Mouse (Mus musculus) kidney, embryonic 16.5 days (tissue): ENCODE measurements around the gene Tenm3. TPM values are rescaled to one million over a fixed set of nuclear protein-coding genes. Genes with fewer than 3 reads are reported as not detected.

ENCODE experiments used
- ATAC-seq: fragments of 200-750 bp; cut with Nextera tagmentation; 2 replicates; pipeline ENCODE4 v1.8.0; 2017; ENCODE audit warnings: moderate TSS enrichment; ENCODE audit not compliant: low FRiP score, low TSS enrichment
- H3K27ac ChIP-seq: fragments of 300-500 bp; sonication (generic); 2 replicates; pipeline ENCODE4 v1.5.1; 2014; ENCODE audit warnings: low read length
- H3K27me3 ChIP-seq: fragments of 300-500 bp; sonication (generic); 2 replicates; pipeline ENCODE4 v1.6.1; 2014; ENCODE audit warnings: low read length, control low read depth, mixed read lengths; ENCODE audit not compliant: insufficient read depth
- H3K36me3 ChIP-seq: fragments of 300-500 bp; sonication (generic); 2 replicates; pipeline ENCODE4 v1.6.1; 2014; ENCODE audit warnings: low read length, control low read depth, mixed read lengths; ENCODE audit not compliant: insufficient read depth
- H3K4me1 ChIP-seq: fragments of 300-500 bp; sonication (generic); 2 replicates; pipeline ENCODE4 v1.6.1; 2014; ENCODE audit warnings: low read length, control low read depth, mixed read lengths; ENCODE audit not compliant: insufficient read depth
- H3K4me2 ChIP-seq: fragments of 300-500 bp; sonication (generic); replicated peaks from 2 replicates; pipeline ENCODE4 v1.6.1; 2014; ENCODE audit warnings: low read depth, low read length
- H3K4me3 ChIP-seq: fragments of 300-500 bp; sonication (generic); 2 replicates; pipeline ENCODE4 v1.5.1; 2014; ENCODE audit warnings: mild to moderate bottlenecking, low read length
- H3K9ac ChIP-seq: fragments of 300-500 bp; sonication (generic); replicated peaks from 2 replicates; pipeline ENCODE4 v1.6.1; 2014; ENCODE audit warnings: low read length
- H3K9me3 ChIP-seq: fragments of 300-500 bp; sonication (generic); 2 replicates; pipeline ENCODE4 v1.6.1; 2016; ENCODE audit warnings: low read length, control low read depth
- WGBS: fragments of 180-500 bp; shearing (Covaris S2); extraction: QIAGEN DNeasy Blood & Tissue Kit; methylation state at CpG from one replicate; pipeline ENCODE4 v1.1.7; 2014; 5-methylcytosine and 5-hydroxymethylcytosine counted together
- polyA plus RNA-seq: library from polyadenylated mRNA; unstranded; fragments of >200 nt; fragmentation: Nextera tagmentation; extraction: Ambion mirVana; gene quantifications from 2 replicates; pipeline ENCODE4 v1.2.1, GENCODE M21; 2015

The Tenm3 gene
- polyA plus RNA-seq, 1 experiment from 2014 or later = 20.3 TPM

DNA sequence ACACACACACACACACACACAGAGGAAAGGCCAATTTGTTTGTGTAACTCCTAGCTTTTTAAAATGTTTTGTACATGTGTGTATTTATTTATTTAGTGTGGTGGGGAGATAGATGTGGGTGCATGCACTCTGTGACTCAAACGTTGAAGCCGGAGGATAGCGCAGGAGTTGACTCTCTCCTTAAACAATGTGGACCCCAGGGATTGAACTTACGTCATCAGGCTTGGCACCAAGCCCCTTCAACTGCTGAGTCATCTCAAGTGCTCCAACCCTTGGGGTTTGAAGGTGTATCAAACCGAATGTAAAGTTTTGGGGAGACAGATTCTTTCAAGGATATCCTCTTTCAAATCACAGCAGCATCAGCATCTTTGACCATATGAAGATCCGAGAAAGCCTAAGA, 63.1 kb downstream of the Tenm3 start:
- Histone ChIP-seq H3K4me1 (peaks cover 6% of the 10 kb centered on the region; the same call in 1 of the 2 replicates), H3K4me2 (no peak overlapping the region), H3K36me3 (no peaks in the 10 kb centered on the region), H3K27ac (no peak overlapping the region), H3K27me3 (no peaks in the 10 kb centered on the region), H3K9me3 (no peaks in the 10 kb centered on the region), H3K4me3 (no peak overlapping the region), H3K9ac (no peak overlapping the region)
- 77% methylated on average over 6 of the region's 6 CpGs for WGBS
- no peak for ATAC-seq

DNA sequence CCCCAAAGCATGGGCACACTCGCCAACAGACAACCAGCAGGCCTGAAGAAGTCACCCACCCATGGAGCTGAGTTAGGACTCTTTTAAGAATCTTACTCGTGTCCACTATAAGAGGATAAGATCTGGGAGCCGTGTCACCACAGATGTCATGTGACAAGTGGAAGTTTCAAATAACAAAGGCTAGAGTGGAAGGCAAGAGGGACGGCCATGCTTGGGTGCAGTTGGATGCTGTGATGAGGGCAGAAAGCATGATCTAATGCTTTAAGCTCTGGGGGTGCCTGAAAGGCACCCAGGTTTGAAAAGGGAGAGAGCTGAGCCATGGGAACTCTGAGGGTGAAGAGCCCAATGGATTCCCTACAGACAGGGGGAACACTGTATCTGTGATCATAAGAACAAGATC, 64.6 kb downstream of the Tenm3 start:
- 0 out of 2 replicates have a peak, but pooled peaks have one; percentile 52 for ATAC-seq
- Histone ChIP-seq H3K4me2 (no peak overlapping the region), H3K36me3 (no peaks in the 10 kb centered on the region), H3K4me3 (no peak overlapping the region), H3K27me3 (no peaks in the 10 kb centered on the region), H3K27ac (no peak overlapping the region), H3K4me1 (peaks cover 13% of the 10 kb centered on the region; the same call in 1 of the 2 replicates), H3K9ac (no peak overlapping the region), H3K9me3 (no peaks in the 10 kb centered on the region)
- WGBS = 34% methylated on average over 4 of the region's 4 CpGs

- H3K4me3 ChIP-seq = no peak overlapping the region
- no peak overlapping the region for H3K9ac ChIP-seq
- H3K4me1 ChIP-seq = peaks cover 15% of the 10 kb centered on the region; the same call in 1 of the 2 replicates
- WGBS = 60% methylated on average over 9 of the region's 9 CpGs
- peak overlapping the region; percentile 6; the same call in 1 of the 2 replicates for H3K4me2 ChIP-seq
- H3K9me3 ChIP-seq = no peaks in the 10 kb centered on the region
- H3K36me3 ChIP-seq = no peaks in the 10 kb centered on the region
- no peak overlapping the region for H3K27ac ChIP-seq
- no peaks in the 10 kb centered on the region for H3K27me3 ChIP-seq
- no peak for ATAC-seq
These were observed 67.7 kb downstream of the Tenm3 start for GRCm38 (mm10) chr8:48776081-48776480.

DNA sequence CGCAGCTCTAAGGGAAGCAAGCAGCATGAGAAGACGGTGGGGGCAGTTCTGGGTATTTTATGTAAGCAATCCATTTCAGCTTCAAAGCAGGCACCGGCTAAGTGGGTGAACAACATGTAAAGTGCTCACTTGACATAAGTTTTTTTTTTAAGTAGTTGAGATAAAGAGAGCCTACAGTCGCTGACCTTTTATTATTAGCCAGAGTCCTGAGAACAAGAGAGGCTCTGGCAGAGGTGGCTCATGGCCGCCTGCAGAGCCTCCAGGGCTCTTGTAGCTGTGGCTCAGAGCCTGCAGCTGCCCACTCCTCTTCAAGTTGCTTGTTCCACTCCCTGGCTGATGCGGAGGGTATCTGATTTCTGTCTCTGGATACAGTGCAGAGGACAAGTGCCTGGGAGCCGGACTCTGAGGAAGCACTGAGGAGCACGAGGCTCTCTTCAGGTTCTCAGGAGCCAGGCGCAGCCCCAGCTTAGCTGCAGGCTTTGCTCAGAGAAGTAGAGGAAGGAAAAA, 68.2 kb downstream of the Tenm3 start:
- Histone ChIP-seq H3K4me2 (peak overlapping the region; percentile 6), H3K9ac (no peak overlapping the region), H3K4me3 (no peak overlapping the region), H3K27ac (no peak overlapping the region), H3K4me1 (peaks cover 15% of the 10 kb centered on the region; the same call in 1 of the 2 replicates), H3K9me3 (no peaks in the 10 kb centered on the region), H3K27me3 (no peaks in the 10 kb centered on the region), H3K36me3 (no peaks in the 10 kb centered on the region)
- ATAC-seq = peak; percentile 52
- WGBS = 22% methylated on average over 9 of the region's 9 CpGs

GRCm38 (mm10) chr8:48774837-48775236, 68.9 kb downstream of the Tenm3 start:
- no peaks in the 10 kb centered on the region for H3K36me3 ChIP-seq
- no peak overlapping the region for H3K4me3 ChIP-seq
- H3K9ac ChIP-seq = no peak overlapping the region
- H3K9me3 ChIP-seq = no peaks in the 10 kb centered on the region
- H3K4me1 ChIP-seq = peaks cover 15% of the 10 kb centered on the region; the same call in 1 of the 2 replicates
- 52% methylated on average over 4 of the region's 4 CpGs for WGBS
- H3K27ac ChIP-seq = no peak overlapping the region
- H3K27me3 ChIP-seq = no peaks in the 10 kb centered on the region
- no peak overlapping the region for H3K4me2 ChIP-seq
- ATAC-seq = no peak

GRCm38 (mm10) chr8:48766545-48767234, 77.1 kb downstream of the Tenm3 start:
- Histone ChIP-seq H3K9me3 (no peaks in the 10 kb centered on the region), H3K36me3 (no peaks in the 10 kb centered on the region)
- WGBS = 57% methylated on average over 16 of the region's 16 CpGs

GRCm38 (mm10) chr8:48765212-48765611, 78.5 kb downstream of the Tenm3 start:
- Histone ChIP-seq H3K27me3 (no peaks in the 10 kb centered on the region), H3K4me2 (no peak overlapping the region), H3K9me3 (no peaks in the 10 kb centered on the region), H3K4me3 (no peak overlapping the region), H3K36me3 (no peaks in the 10 kb centered on the region), H3K4me1 (peaks cover 9% of the 10 kb centered on the region), H3K27ac (no peak overlapping the region), H3K9ac (no peak overlapping the region)
- peak; percentile 63; the same call in 1 of the 2 replicates for ATAC-seq
- 24% methylated on average over 6 of the region's 6 CpGs for WGBS

More at GRCm38 (mm10) chr8:48766545-48767234, 77.1 kb downstream of the Tenm3 start:
- Histone ChIP-seq H3K27me3 (no peaks in the 10 kb centered on the region), H3K9ac (no peak overlapping the region), H3K4me1 (peaks cover 9% of the 10 kb centered on the region), H3K4me3 (no peak overlapping the region), H3K27ac (no peak overlapping the region), H3K4me2 (0 out of 2 replicates have a peak overlapping the region, but pooled peaks have one; percentile 2)
- ATAC-seq = no peak

DNA sequence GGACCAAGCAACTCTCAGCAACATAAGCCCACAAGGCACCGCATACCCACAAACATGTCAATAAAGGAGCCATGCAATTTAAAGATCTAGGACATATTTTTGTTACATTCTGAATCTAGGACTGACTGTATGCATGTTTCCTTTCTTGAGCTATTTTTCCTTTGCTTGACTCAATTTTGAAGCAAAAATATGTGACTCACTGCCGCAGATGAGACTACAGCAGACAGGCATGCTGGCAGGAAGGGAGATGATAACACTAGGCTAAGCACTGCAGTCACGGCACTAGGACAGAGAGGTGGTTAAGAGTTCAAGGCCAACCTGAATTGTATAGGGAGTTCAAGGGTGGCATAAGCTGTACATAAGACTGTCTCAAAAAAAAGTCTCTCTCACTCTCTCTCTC, 79.7 kb downstream of the Tenm3 start:
- Histone ChIP-seq H3K36me3 (no peaks in the 10 kb centered on the region), H3K4me1 (peaks cover 9% of the 10 kb centered on the region), H3K27ac (no peak overlapping the region), H3K4me2 (no peak overlapping the region), H3K9ac (no peak overlapping the region), H3K4me3 (no peak overlapping the region), H3K9me3 (no peaks in the 10 kb centered on the region), H3K27me3 (no peaks in the 10 kb centered on the region)
- WGBS = 85% methylated on average over 3 of the region's 3 CpGs
- ATAC-seq = no peak

GRCm38 (mm10) chr8:48756874-48757273, 86.9 kb downstream of the Tenm3 start:
- ATAC-seq = no peak
- H3K27ac ChIP-seq = no peak overlapping the region
- H3K27me3 ChIP-seq = no peaks in the 10 kb centered on the region
- H3K4me3 ChIP-seq = no peak overlapping the region
- 84% methylated on average over 2 of the region's 2 CpGs for WGBS
- H3K36me3 ChIP-seq = no peaks in the 10 kb centered on the region
- H3K9me3 ChIP-seq = no peaks in the 10 kb centered on the region
- no peak overlapping the region for H3K9ac ChIP-seq
- H3K4me2 ChIP-seq = no peak overlapping the region
- no peaks in the 10 kb centered on the region for H3K4me1 ChIP-seq

- Histone ChIP-seq H3K27ac (no peak overlapping the region), H3K36me3 (no peaks in the 10 kb centered on the region)
- peak; percentile 51; the same call in 1 of the 2 replicates for ATAC-seq
These were observed 88.3 kb downstream of the Tenm3 start for GRCm38 (mm10) chr8:48755492-48755891.

More at GRCm38 (mm10) chr8:48755492-48755891, 88.3 kb downstream of the Tenm3 start:
- no peaks in the 10 kb centered on the region for H3K27me3 ChIP-seq
- H3K9ac ChIP-seq = no peak overlapping the region
- H3K4me2 ChIP-seq = no peak overlapping the region
- H3K4me3 ChIP-seq = no peak overlapping the region
- WGBS = 49% methylated on average over 7 of the region's 7 CpGs
- no peaks in the 10 kb centered on the region for H3K9me3 ChIP-seq
- H3K4me1 ChIP-seq = no peaks in the 10 kb centered on the region
